Mouse (Mus musculus): Measurements from ENCODE around the gene Gm20767.
"Not testable (repeated sequence)": the region's sequence is repeated elsewhere in the genome, so short reads cannot be mapped to it uniquely, and the experiment has no call there.

The Gm20767 gene

GRCm38 (mm10) chr13:120139946-120140345 is at the start of gene Gm20767:
Gm20767 (plus strand) TSS chr13:120140246.
- DNase-seq (ENCODE audit: low read depth, low spot score): not testable (repeated sequence)

- not testable (repeated sequence) for DNase-seq (ENCODE audit: low read depth, low spot score)
Observed at GRCm38 (mm10) chr13:120092950-120093349, 47.1 kb upstream of the Gm20767 start.

GRCm38 (mm10) chr13:120096241-120096937 is 43.7 kb upstream of the Gm20767 start:
- not testable (repeated sequence) for DNase-seq (ENCODE audit: low read depth, low spot score)

- not testable (repeated sequence) for DNase-seq (ENCODE audit: low read depth, low spot score)
Observed at GRCm38 (mm10) chr13:120096938-120097256, 43.1 kb upstream of the Gm20767 start.

- not testable (repeated sequence) for DNase-seq (ENCODE audit: low read depth, low spot score)
Observed at GRCm38 (mm10) chr13:120099327-120099726, 40.7 kb upstream of the Gm20767 start.

GRCm38 (mm10) chr13:120106504-120106903 is 33.5 kb upstream of the Gm20767 start:
- DNase-seq (ENCODE audit: low read depth, low spot score): not testable (repeated sequence)

- DNase-seq (ENCODE audit: low read depth, low spot score): not testable (repeated sequence)
Observed at GRCm38 (mm10) chr13:120107000-120107399, 33.0 kb upstream of the Gm20767 start.

GRCm38 (mm10) chr13:120142348-120142747 is 2.3 kb downstream of the Gm20767 start:
- DNase-seq (ENCODE audit: low read depth, low spot score): not testable (repeated sequence)

- DNase-seq (ENCODE audit: low read depth, low spot score): not testable (repeated sequence)
Observed at GRCm38 (mm10) chr13:120149660-120150407, 9.8 kb downstream of the Gm20767 start.

- DNase-seq (ENCODE audit: low read depth, low spot score): not testable (repeated sequence)
Observed at GRCm38 (mm10) chr13:120150589-120150988, 10.5 kb downstream of the Gm20767 start.

- not testable (repeated sequence) for DNase-seq (ENCODE audit: low read depth, low spot score)
Observed at GRCm38 (mm10) chr13:120168301-120168700, 28.3 kb downstream of the Gm20767 start.

- not testable (repeated sequence) for DNase-seq (ENCODE audit: low read depth, low spot score)
Observed at GRCm38 (mm10) chr13:120172133-120172532, 32.1 kb downstream of the Gm20767 start, which contains the start of gene Gm21818. Gm21818 (plus strand) TSS chr13:120172433.

- DNase-seq (ENCODE audit: low read depth, low spot score): not testable (repeated sequence)
Observed at GRCm38 (mm10) chr13:120196189-120196821, 56.3 kb downstream of the Gm20767 start.
